Mouse (Mus musculus): Measurements from ENCODE around the gene Zfp451. TPM values are rescaled to one million over a fixed set of nuclear protein-coding genes. Genes with fewer than 3 reads are reported as not detected.
A peak's percentile ranks its signal among the peaks of the same experiment; 100 is the strongest.
"Not testable (repeated sequence)": the region's sequence is repeated elsewhere in the genome, so short reads cannot be mapped to it uniquely, and the experiment has no call there.

Gene Zfp451
- 10 to 100 TPM in 2 of 4 experiments, 1 to 10 TPM in 2; 6.6 to 11.1 (median 9.6) TPM for total RNA-seq (2022)

DNA sequence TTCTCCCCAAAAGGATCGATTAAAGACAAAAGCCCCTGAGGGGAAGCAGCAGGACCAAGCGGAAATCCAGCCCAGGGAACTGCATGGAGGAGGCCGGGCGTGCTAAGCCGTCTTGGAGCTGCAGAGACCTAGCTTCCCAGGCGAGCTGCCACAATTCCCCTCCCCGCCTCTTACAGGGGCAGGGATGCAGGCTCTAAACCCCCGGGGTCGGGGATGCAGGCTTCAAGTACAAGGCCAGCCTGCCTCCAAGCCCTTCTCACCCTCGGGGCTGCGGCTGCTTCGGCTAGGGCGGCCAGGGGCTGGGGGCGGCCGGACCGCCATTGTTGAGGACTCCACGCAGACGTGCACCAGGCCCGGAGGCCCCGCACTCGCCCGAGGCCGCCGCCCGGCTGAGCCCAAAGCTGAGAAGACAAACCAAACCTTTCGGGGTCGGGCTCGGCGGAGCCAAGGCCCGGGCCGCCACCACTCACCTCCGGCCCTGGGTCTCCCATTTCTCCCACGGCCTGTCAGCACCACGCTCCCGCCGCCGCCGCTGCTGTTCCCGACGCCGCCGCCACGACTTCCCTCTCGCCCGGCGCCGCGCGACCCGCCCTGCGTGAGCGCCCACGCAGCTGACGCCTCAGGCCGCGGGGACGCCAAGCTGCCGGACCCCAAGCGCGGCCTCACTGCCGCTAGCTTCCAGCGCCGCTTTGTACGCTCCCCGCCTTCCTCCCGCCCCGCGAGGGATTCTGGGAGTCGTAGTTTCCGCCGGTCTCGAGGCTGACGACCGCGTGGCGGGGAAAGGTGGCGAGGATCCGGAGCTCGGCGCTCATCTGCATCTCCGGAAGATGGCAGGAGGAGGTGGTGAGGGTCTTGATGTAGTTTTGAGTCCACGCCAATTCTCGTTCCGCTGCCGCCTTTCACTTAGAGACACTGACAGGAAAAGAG lies at the start of gene Zfp451:
TSS of gene Zfp451 (minus strand) at position 728 of the 927 bp plus-strand sequence.
- peak; percentile 68 to 78 for DNase-seq (ENCODE audit: low spot score in 2 of 2)

DNA sequence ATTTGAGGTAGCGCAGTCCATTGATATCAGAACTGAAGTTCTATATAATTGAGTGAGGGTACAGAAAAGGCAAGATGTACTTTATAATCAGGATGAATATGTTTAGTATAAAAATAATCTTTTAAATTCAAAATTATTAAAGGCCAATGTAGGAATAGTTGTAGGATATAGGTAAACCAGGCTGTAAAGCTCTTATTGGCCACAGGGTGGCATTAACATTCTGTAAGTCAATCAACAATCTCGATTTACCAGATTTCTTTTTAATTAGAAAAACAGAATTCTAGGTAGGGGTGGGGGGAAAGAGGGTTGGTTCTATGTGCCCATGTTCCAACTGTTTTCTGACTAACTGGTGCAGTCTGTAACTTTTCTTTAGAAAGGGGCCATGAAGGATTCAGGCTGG lies 32.4 kb upstream of the Zfp451 start:
- DNase-seq (ENCODE audit: low spot score in 2 of 2) = no peak

DNA sequence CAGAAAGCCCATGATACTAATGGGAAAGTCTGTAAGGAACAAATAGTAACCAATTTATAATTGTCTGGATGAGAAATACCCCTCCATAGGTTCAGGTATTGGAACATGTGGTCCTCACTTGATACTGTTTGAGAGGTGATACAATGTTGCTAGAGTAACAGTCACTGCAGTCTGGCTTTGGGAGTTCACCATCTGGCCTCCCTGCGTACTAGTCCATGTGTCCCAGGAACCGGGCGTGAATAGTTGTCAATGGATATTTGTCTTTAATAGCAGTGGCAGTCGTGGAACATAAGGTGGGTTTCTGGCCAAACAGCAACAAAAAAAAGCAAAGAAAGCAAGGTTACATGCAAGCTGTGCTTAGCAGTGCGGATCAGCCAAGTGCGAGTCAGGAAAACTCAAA lies 29.4 kb upstream of the Zfp451 start:
- no peak for DNase-seq (ENCODE audit: low spot score in 2 of 2)

DNA sequence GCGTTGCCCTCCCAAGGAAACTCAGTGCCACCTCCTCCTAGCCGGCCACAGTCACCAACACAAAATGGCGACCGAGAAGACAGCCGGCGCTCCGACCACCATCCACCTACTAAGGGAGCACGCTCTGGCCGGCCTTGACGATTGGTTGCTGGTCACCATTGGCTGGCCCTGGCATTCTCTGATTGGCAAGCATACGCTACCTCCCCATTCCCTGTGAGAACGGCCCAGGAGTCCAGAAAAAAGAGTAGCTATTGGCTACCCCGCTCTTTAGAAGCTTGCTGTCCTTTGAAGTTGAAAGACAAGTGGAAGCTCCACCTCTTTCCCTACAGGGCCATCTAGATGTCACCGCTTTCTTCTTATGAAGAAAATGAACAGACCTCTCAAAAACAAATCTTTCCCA lies 24.6 kb upstream of the Zfp451 start:
- not testable (repeated sequence) for DNase-seq (ENCODE audit: low spot score in 2 of 2)

DNA sequence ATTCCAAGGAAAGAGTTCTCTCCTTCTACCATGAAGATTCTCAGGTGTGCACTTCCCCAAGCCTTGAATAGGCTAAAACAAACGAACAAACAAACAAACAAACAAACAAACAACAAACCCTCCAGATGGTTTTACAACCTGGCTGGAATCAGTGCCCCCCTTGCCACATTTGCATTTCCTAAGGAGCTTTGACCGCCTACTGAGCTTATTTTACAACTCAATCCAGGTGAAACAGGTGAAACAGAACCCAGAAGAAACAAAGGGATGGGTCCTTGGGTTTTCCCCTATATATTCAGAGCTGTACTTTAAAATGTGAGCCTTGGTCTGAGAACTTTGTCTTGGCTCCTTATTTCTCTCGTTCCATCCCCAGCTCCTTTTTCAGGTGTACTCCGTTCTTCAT lies 16.2 kb upstream of the Zfp451 start:
- DNase-seq (ENCODE audit: low spot score in 2 of 2) = no peak

DNA sequence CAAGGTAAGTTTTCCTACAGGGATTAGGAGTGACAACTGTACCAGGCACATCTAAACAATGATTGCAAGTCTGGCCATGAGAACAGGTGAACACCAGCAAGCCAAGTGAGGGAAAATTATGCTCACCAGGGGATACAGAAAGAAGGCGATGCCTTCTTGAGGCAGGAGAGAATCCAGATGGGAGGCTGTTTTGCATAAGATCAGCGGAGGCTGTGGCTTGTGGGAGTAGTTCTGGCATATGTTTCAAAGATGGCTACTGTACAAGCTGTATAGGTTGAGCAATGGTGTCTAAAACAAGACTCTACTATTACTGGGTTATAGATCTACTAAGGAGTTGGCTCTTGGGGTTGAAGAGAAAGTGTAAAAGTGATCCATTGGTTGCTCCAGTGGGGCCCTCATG lies 3.5 kb upstream of the Zfp451 start:
- DNase-seq (ENCODE audit: low spot score in 2 of 2) = no peak

DNA sequence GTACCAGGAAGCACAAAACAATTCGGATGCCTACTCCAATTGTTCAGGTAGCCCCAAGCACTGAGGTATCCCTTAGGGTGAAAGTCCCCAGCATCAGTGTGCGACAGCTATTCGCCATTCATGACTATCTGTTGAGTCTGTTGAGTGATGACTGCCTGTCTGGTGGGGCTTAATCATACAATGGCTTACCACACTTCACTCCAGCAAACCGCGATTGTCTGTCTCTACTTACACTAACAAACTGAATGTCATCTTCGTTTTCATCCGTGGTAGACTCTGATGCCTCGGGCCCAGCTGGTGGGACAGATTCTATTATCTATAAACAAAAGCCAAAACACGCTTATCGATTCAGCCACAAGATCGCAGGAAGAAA lies 914 bp downstream of the Zfp451 start:
- no peak for DNase-seq (ENCODE audit: low spot score in 2 of 2)

DNA sequence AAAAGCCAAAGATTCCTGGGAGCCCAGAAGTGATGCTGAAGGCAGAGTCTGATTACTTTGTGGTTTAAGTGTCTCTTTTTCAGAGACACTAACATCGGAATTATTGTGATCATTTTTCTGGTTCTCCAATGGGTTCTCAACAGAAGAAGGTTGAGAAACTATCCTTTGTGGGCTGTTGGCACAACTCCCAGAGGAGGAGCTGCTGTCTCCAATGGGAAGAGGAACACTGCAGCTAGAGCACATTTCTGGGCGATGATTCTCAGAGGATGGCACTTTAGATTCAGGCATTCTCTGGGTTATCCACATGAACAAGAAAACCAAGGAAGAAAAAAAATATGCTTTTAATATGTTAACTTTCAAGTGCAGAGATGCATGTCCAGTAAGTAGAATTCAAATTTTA lies 11.1 kb downstream of the Zfp451 start:
- DNase-seq (ENCODE audit: low spot score in 2 of 2) = no peak

DNA sequence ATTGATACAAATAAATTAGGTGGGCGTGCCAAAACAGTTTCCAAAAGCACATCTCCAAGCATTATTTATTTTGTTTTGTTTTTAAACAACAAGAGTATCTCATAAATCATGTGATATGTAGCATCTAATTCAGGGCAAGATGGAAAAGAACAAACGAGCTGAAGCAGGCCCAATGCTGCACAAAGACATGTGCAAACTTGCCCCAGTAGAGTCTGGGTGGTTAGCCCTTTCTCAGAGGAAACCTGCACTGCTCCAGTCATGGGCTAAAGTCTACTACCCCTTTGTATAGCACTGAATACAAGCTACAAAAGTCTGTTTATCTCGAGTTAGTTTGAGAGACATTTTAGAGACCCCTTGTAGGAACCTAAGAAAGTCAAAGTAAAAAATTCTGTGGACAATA lies 14.8 kb downstream of the Zfp451 start:
- DNase-seq (ENCODE audit: low spot score in 2 of 2) = no peak

DNA sequence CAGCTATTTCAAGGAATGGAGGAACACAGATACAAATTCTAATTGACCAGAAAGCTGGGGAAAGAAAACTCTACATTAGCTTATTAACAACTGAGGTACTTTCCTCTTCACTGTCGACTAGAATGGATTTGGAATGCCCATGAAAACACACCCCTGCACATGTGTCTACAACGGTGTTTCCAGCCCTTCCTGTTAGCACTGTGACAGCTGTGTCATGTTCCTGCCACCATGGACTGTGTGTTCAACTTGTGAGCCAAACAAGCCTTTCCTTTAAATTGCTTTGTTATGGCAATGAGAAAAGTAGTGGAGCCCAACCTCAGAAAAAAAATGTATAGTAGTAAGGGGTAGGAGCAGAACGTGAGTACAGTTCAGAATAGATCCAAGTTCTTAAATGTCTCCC lies 25.9 kb downstream of the Zfp451 start:
- DNase-seq (ENCODE audit: low spot score in 2 of 2) = no peak

DNA sequence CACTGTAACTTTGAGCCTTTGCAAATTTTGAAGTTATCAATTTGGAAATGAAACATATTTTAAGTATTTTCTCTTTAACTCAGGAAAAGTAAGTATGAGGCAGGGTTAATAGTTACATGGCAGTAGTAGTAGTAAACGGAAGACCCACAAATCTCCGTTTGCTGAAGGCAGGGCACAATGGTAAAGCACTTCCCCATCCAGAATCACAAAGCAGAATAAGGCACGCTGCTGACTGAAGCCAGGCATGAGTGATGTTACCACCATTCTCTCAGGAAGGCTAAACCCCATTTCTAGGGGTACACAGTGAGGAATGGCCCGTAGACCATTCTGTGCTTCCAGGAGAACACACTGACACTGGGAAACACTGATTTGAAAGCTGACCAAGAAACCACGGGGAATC lies 26.3 kb downstream of the Zfp451 start:
- DNase-seq (ENCODE audit: low spot score in 2 of 2) = no peak

DNA sequence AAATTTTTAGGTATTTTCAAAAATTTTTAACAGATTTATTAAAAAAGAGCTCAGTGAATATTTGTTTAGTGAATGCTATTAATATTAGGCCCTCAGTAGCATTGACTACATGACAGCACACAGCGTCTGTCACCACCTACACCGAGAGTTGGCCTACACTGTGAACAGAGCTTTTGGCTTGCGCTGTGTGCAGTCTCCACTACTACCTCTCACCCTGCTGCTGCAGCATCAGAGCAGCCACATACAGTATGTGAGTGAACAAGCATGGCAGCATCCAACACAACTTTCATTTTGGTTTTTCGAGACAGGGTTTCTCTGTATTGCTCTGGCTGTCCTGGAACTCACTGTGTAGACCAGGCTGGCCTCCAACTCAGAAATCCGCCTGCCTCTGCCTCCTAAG lies 29.8 kb downstream of the Zfp451 start:
- no peak for DNase-seq (ENCODE audit: low spot score in 2 of 2)

DNA sequence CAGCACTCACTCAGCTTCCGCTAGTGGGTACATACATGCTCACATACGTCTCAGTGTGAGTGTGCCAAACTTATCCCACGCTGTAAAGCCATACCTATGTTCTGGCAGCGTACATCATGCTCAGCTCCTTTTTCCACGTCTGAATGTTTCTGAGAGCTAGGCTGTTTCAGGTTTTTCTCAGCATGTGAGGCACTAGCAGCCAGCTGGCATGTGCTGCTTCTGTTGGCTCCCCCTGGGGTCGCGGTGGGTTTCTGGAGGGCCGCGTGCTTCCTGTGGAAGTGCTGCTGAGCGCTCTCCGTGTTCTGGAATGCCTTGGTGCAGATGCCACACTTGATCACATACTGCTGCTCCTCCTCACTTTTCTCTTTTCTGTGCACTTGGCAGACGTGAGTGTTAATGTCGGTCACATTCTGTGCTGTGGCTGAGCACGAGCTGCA lies 38.2 kb downstream of the Zfp451 start:
- no peak for DNase-seq (ENCODE audit: low spot score in 2 of 2)

DNA sequence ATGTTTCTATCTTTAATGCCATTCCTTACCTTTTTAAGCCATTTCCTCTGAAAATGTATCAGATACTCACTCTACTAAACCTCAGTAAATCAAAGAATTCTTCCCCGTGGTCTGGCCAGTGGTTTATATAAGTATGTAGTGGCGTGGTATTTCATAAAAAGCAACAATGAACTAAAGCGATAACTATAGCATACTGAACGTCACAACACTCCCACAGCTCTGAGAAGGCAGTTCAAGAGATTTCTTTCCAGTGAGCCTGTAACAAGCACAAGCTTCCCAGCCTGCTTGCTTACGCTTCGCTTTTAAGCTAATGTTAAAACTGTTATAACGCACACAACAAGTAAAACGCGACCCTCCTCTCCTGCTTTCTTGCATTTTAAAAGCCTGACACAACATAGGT lies 42.3 kb downstream of the Zfp451 start:
- DNase-seq (ENCODE audit: low spot score in 2 of 2) = no peak

DNA sequence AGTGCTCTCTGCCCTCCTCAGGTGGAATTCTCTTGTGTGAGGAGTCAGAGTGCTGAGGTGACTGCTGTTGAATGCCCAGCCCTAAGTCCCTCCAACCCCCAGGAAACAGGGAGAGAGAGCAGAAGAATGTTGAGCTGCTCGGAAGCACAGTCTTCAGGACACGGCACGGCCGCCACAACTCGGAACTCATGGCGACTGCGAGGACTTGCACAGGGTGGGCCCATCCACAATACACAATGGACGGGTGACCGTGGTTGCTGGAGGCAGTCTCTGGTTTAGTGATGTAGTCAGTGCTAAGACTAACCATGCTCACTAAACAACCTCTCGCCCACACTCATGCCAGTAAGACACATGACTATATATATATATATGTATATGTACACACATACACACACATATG lies 42.8 kb downstream of the Zfp451 start:
- DNase-seq (ENCODE audit: low spot score in 2 of 2) = no peak

DNA sequence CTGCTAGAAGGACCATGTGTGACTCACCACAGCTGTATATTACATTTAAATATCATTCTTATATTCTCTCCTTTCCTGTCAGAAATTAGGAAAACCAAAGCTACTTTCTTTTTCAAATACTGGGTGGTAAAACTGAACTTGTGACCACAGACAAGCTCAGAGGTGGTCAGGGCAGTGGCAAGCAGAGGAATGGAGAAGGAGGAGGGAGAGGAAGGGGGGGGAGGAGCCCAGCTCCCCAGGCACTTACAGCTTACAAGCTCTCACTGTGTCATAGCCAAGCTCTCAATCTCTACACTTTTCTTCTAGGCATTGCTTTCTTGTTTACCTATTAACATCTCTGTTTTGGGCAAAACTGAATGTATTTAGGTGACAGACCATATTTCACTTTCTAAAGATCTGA lies 45.6 kb downstream of the Zfp451 start:
- no peak for DNase-seq (ENCODE audit: low spot score in 2 of 2)

DNA sequence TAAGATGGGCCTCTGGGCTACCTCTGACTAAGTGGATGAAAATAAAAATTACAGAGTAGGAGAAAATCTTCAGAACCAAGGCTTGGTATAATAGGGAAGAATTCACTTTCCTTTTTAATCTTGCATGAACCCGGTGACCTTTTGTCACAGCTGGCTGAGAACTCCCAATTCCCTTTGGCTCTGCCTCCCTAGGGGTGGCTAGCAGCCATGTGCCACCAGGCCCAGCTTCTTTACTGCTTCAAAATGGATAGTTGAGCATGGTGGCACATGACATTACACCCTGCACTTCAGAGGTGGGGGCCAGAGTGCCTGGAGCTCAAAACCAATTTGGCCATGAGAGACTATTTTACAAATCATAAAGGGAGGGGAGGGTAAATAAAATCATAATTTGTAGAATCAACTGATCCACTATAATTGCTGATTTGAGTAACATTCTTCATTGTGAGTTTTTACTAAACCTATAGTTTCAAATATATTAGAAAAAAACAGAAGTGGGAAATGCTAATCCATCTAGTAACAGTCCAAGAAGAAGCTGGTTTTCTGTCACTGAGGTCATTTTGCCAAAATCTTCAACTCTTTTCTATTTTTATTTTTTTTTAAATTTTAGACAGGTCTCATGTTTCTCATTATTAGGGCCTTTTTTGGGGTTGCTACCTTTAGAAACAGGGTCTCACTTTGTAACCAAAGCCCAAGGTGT lies 46.2 kb downstream of the Zfp451 start:
- no peak for DNase-seq (ENCODE audit: low spot score in 2 of 2)

DNA sequence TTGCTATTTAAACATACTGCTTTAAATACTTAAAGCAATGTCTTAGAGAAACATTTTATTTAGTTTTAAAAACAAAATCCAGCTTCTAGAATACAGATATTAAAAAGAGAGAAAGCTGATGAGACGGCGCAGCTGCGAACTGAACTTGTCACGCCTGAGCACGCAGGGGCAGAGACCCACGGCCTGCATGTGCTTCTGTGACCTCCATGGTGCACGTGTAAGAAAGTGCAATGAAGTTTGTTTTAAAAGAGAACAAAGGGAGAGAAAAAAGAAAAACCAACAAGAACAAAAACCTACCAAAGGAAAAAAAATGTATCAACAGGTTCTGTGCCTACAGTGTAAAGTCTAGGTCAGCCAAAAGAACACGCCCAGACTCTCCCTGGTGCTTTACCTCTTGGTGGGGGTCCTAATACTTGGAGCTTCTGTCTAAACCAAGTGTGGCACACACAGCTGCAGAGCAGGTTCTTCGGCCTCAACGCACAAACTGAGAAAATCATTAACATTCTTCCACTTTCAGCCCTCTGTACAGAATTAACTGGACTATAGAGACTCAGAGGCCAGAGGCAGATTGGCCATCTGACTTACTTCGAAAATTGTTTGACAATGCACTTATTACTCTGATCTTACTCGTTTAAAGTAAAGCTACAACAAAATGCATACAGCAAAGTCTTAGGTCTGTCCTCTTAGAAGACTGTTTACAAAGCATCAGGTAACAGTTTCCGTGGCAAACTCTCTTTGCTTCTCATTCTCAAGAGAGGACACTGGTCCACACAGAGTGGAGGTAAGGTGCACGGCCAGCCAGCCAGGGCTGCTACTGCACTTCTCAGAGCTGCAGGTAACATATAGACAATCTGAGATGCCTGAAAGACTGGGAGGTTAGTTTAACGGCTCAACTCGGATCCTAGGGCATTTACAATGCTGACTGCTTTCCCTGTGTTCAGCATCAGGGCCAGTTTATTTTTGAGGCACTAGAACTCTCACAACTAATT lies 47.6 kb downstream of the Zfp451 start:
- DNase-seq (ENCODE audit: low spot score in 2 of 2) = no peak

DNA sequence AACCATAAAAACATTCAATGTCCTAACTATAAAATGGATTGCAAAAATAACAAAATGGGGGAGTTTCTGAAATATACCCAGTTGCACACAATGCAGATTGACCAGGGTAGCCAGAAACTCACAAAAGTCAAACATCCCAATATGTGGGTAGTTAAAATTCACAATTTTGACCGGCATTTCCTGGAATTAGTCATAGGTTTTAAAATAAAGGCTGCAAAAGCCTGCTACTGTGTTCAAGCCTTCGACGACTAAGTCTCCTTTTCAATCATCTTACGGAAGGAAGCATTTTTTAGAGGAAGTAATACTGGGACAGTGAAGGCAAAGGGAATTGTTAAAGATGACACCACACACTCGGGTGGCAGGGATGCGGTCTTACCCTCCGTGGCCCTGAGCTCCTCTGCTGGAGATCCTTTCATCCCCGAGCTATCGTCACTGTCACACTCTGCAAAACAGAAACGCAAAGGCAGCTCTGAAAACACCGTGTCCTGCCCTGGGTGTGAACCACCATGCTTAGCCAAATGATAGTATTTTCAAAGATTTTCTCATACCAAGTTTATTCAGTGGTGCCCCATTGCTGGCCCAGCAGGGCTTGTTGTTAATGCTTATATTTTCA lies 48.8 kb downstream of the Zfp451 start:
- no peak for DNase-seq (ENCODE audit: low spot score in 2 of 2)

DNA sequence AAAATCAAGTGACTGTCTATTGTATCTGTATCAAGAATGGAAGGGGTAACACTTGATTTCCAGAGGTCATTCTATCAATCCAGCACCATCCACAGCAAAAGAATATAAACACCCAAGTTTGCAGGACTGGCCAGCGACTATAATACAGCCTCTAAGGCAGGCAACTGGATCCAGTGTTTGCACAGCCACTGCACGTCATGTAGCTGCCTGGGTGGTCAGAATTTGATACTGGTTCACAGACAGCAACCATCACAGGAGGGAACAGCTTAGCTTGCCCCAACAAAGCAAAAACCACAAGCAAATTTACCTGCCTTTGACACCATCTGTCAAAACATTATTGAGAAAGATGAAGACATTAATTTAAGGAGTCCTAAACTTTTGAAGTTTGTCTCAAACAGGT lies 50.6 kb downstream of the Zfp451 start:
- DNase-seq (ENCODE audit: low spot score in 2 of 2) = no peak

DNA sequence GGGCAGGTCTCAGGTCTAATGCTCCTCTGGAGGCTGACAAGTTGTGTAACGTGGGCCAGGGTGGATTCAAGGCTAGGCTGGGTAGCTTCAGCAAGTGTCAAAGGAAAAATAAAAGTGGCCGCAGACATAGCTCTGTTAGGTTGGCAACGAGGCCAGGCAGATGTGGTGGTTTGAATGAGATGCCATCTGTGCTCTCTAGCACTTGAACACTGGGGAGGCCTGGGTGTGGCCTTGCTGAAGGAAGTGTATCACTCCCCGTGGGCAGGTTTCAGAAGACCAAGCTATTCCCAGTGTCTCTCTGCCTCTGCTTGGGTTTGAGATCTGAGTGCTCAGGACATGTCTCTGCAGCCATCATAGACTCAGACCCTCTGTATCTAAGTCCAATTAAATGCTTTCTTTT lies 55.9 kb downstream of the Zfp451 start:
- DNase-seq (ENCODE audit: low spot score in 2 of 2) = no peak

Measured in gastrocnemius, adult 8-10 months (tissue).